Mouse (Mus musculus): ENCODE data around the gene Slco4c1.

- no peak for TF ChIP-seq CTCF (IDR thresholded peaks at IDR 0.05; ENCODE audit: borderline replicate concordance, insufficient read depth, low read depth, low read length)
- no peak for TF ChIP-seq POLR2A (IDR thresholded peaks at IDR 0.05; ENCODE audit: borderline replicate concordance, insufficient read depth, low read length)
Observed at GRCm38 (mm10) chr1:96774174-96774573, 97.8 kb downstream of the Slco4c1 start.

Data from cerebellum, adult 2 months (tissue).